Mouse (Mus musculus): Measurements from ENCODE around the gene Ccdc51. TPM values are rescaled to one million over a fixed set of nuclear protein-coding genes. Genes with fewer than 3 reads are reported as not detected.

The Ccdc51 gene
- polyA plus RNA-seq, 1 experiment = 6.0 TPM

GRCm38 (mm10) chr9:109095137-109095982 is 13.1 kb downstream of the Ccdc51 start, which contains the start of gene Plxnb1:
TSS of gene Plxnb1 (plus strand) at chr9:109095389.
- DNase-seq (ENCODE audit: extremely low spot score in 1 of 2, low spot score in 1 of 2) = peak in 1 of 2 experiments; percentile 59

DNA sequence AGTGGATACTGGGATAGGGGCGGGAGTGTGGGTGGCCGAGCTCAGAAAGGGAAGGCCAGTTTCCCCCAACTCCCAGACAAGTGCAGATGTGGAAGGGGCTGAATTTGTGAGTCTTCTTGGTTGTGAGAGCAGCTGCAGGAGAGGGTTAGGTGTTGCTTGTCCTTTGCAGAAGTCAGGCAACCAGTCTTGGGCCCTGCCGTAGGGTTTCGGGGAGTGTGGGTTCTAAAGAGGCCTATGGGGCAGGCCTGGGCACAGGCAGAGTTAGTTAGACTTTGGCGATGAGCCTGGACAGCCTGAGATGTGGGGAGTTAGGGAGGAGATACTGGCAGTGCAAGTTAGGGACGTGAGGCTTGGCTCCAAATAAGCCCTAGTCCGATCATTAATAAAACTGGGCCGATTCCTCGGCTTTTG is 14.0 kb downstream of the Ccdc51 start:
- DNase-seq (ENCODE audit: extremely low spot score in 1 of 2, low spot score in 1 of 2) = peak in 1 of 2 experiments; percentile 37

DNA sequence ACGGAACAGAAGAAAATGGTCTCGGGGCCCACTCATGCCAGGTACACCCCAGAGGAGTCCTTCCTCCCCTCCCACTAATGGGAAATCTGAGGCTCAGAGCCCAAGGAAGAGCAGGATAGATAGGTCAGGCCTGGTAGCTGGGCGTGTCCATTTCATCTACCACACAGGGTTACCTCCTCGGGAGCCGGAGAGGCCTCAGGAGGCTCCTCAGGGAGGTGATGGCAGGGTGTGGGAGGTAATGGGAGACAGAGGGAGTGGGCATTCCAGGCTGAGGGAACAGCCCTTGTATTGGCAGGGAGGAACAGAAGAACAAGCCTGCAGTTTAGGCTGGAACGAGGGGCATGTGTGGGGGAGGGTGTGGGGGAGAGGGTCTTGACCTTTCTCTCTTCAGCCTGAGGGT is 14.6 kb downstream of the Ccdc51 start:
- DNase-seq (ENCODE audit: extremely low spot score in 1 of 2, low spot score in 1 of 2) = no peak

GRCm38 (mm10) chr9:109097291-109097690 is 15.0 kb downstream of the Ccdc51 start:
- no peak for DNase-seq (ENCODE audit: extremely low spot score in 1 of 2, low spot score in 1 of 2)

- peak; percentile 64 to 74 for DNase-seq (ENCODE audit: extremely low spot score in 1 of 2, low spot score in 1 of 2)
These were observed 15.5 kb downstream of the Ccdc51 start for GRCm38 (mm10) chr9:109097831-109098230.

DNA sequence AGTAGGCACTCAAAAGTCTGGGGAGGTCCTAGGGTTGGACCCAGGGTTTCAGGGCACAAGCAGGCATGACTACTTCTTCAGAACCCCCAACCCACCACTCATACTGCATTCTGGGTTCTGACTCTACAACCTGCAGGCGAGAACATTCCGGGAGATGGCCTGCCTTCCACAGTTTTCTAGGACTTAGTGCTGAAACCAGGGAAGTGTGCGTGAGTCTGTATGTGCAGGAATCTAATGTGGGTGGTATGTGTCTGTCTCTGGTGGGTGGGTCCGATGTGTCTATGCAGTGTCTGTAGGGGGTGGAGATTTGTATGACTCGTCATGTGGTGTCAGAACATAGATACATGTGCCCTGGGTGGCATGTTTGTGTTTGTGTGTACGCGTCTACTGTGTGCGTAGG is 16.1 kb downstream of the Ccdc51 start:
- no peak for DNase-seq (ENCODE audit: extremely low spot score in 1 of 2, low spot score in 1 of 2)

- DNase-seq (ENCODE audit: extremely low spot score in 1 of 2, low spot score in 1 of 2) = peak in 1 of 2 experiments; percentile 50
These were observed 16.7 kb downstream of the Ccdc51 start for GRCm38 (mm10) chr9:109098969-109099368.

DNA sequence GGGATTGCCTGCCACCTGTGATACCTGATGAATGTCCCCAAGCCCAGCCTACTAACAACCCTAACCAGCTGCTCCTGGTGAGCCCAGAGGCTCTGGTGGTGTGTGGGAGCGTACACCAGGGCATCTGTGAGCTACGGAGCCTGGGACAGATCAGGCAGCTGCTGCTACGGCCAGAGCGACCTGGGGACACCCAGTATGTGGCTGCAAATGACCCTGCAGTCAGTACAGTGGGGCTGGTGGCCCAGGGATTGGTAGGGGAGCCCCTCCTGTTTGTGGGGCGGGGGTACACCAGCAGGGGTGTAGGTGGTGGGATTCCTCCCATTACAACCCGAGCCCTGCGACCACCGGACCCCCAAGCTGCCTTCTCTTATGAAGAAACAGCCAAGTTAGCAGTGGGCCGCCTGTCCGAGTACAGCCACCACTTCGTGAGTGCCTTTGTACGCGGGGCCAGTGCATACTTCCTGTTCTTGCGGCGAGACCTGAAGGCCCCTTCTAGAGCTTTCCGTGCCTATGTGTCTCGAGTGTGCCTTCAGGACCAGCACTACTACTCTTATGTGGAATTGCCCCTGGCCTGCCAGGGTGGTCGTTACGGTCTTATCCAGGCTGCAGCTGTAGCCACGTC is 18.1 kb downstream of the Ccdc51 start:
- DNase-seq (ENCODE audit: extremely low spot score in 1 of 2, low spot score in 1 of 2) = no peak

DNA sequence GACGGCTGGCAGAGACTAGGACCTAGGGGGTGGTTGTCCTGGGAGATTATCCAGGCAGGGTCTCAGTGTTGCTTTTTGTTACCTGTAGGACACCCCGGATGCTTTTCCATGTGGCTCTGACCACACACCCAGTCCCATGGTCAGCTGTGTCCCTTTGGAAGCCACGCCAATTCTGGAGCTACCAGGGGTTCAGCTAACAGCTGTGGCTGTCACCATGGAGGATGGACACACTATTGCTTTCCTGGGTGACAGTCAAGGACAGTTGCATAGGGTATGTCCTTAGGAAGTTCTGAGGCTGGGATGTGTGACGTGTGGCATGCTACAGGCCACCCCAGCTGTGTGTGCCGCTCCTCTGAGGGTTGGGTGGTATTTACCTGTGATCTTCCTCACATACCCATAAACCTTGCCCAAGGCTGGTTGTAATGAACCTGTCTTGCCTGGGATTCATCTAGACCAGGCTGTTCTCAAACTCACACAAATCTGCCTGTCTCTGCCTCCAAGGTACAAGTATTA is 19.7 kb downstream of the Ccdc51 start:
- DNase-seq (ENCODE audit: extremely low spot score in 1 of 2, low spot score in 1 of 2) = no peak

DNA sequence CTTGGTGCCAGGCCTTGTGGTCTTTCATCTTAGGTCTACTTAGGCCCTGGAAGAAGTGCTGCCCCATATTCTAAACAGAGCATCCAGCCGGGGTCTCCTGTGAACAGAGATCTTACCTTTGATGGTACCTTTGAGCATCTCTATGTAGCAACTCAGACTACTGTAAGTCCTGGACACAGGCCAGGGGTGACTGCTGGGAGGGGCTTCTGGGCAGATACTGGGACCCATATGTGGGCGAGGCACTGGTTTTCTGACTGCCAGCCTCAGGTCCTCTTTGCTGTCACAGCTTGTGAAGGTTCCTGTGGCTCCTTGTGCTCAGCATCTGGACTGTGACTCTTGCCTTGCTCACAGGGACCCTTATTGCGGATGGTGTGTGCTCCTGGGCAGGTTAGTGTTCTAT is 20.2 kb downstream of the Ccdc51 start:
- no peak for DNase-seq (ENCODE audit: extremely low spot score in 1 of 2, low spot score in 1 of 2)

DNA sequence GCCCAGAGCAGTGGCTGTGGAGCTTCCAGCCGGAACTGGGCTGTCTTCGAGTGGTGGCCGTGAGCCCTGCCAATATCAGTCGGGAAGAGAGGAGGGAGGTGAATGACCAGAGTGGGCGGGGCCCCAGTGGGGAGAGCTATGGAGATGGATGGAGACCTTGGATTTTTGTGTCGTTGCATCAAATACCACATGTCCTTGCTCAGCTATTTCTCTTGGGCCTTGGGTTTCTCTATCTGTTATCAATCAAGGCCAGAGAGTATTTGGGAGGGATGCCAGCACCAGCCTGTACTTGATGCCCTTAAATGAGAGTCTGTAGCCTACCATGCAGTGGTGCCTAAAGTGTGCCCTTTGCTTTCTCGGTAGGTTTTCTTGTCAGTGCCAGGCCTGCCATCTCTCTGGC is 21.0 kb downstream of the Ccdc51 start:
- DNase-seq (ENCODE audit: extremely low spot score in 1 of 2, low spot score in 1 of 2) = no peak

DNA sequence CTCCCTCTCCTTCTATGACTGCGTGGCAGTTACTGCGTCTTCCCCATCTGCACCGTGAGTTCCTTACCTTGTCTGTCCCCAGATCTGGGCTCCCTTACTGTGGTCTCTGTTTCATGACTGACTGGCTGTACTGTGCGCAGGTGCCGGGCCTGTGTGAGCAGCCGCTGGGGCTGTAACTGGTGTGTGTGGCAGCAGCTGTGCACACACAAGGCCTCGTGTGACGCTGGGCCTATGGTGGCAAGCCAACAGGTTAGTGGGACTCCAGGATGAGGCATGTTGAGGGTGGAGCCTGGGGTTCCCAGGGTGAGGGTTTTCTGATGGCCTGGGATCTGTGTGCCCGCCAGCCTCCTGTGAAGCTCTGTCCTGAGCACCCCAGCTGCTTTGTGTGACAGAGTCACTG is 21.8 kb downstream of the Ccdc51 start:
- no peak for DNase-seq (ENCODE audit: extremely low spot score in 1 of 2, low spot score in 1 of 2)

- DNase-seq (ENCODE audit: extremely low spot score in 1 of 2, low spot score in 1 of 2) = no peak
These were observed 22.7 kb downstream of the Ccdc51 start for GRCm38 (mm10) chr9:109105011-109105410.

GRCm38 (mm10) chr9:109105648-109106047 is 23.4 kb downstream of the Ccdc51 start:
- no peak for DNase-seq (ENCODE audit: extremely low spot score in 1 of 2, low spot score in 1 of 2)

- no peak for DNase-seq (ENCODE audit: extremely low spot score in 1 of 2, low spot score in 1 of 2)
These were observed 25.0 kb downstream of the Ccdc51 start for GRCm38 (mm10) chr9:109107341-109107740.

GRCm38 (mm10) chr9:109110240-109110639 is 27.9 kb downstream of the Ccdc51 start:
- DNase-seq (ENCODE audit: extremely low spot score in 1 of 2, low spot score in 1 of 2) = no peak

GRCm38 (mm10) chr9:109111101-109111500 is 28.8 kb downstream of the Ccdc51 start:
- no peak for DNase-seq (ENCODE audit: extremely low spot score in 1 of 2, low spot score in 1 of 2)

DNA sequence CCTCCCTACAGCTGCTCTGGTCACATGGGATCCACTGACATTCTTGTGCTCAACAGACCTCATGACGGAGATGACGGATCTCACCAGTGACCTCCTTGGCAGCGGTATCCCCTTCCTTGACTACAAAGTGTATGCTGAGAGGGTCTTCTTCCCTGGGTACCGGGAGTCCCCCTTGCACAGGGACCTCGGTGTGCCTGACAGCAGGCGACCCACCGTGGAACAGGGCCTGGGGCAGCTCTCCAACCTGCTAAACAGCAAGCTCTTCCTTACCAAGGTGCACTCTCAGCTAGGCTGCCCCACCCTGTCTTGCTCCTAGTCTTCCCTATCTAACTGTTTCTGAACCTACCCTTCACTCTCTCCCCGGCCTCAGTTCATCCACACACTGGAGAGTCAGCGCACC is 29.3 kb downstream of the Ccdc51 start:
- DNase-seq (ENCODE audit: extremely low spot score in 1 of 2, low spot score in 1 of 2) = no peak

- no peak for DNase-seq (ENCODE audit: extremely low spot score in 1 of 2, low spot score in 1 of 2)
These were observed 31.0 kb downstream of the Ccdc51 start for GRCm38 (mm10) chr9:109113331-109113730.

DNA sequence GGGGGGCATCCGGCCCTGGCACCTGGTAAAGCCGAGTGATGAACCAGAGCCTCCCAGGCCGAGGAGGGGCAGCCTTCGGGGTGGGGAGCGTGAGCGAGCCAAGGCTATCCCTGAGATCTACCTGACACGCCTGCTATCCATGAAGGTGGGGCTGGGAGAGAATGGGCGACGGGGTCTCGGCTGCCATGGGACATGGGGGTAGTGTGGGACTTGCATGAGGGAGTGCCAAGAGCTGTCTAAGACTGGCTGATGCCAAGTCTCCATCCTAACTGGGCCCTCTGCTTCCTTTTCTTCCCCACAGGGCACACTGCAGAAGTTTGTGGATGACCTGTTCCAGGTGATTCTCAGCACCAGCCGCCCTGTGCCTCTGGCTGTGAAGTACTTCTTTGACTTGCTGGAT is 32.0 kb downstream of the Ccdc51 start:
- DNase-seq (ENCODE audit: extremely low spot score in 1 of 2, low spot score in 1 of 2) = no peak

- no peak for DNase-seq (ENCODE audit: extremely low spot score in 1 of 2, low spot score in 1 of 2)
These were observed 32.6 kb downstream of the Ccdc51 start for GRCm38 (mm10) chr9:109114871-109115270.

GRCm38 (mm10) chr9:109116205-109116604 is 33.9 kb downstream of the Ccdc51 start:
- no peak for DNase-seq (ENCODE audit: extremely low spot score in 1 of 2, low spot score in 1 of 2)
